Mouse (Mus musculus): Measurements from ENCODE around the gene Ppp2r5a.
"Not testable (repeated sequence)": the region's sequence is repeated elsewhere in the genome, so short reads cannot be mapped to it uniquely, and the experiment has no call there.

Ppp2r5a gene

GRCm38 (mm10) chr1:191403074-191403473 is at the start of gene Ppp2r5a:
Gene Ppp2r5a, minus strand, starts transcription at chr1:191403272.
- in situ Hi-C loops (cut with MboI; ENCODE audit: low sequenced_read_pairs), result no loop called here

- in situ Hi-C loops (cut with MboI; ENCODE audit: low sequenced_read_pairs), result no loop called here
These were observed 47.5 kb upstream of the Ppp2r5a start for GRCm38 (mm10) chr1:191450614-191451013.

DNA sequence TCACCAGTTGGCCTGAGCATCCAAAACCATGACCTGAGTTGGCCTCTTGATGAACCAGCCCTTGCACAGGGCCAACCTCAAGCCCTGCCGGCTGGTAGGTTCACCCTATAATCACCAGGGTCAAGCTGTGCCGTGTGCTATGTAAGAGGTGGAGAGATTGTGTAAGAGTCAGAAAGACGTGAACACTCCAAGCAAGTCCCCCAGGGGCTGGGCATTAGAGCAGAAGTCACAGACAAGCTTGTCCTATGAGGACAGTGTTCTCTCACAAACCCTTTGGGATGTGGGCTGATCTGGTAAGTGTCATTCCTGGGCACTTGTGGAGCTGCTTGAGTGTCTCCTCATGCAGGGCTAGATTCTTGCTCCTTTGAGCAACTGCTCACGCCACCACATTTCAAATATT is 46.5 kb upstream of the Ppp2r5a start:
- in situ Hi-C loops (cut with MboI; ENCODE audit: low sequenced_read_pairs), result no loop called here

DNA sequence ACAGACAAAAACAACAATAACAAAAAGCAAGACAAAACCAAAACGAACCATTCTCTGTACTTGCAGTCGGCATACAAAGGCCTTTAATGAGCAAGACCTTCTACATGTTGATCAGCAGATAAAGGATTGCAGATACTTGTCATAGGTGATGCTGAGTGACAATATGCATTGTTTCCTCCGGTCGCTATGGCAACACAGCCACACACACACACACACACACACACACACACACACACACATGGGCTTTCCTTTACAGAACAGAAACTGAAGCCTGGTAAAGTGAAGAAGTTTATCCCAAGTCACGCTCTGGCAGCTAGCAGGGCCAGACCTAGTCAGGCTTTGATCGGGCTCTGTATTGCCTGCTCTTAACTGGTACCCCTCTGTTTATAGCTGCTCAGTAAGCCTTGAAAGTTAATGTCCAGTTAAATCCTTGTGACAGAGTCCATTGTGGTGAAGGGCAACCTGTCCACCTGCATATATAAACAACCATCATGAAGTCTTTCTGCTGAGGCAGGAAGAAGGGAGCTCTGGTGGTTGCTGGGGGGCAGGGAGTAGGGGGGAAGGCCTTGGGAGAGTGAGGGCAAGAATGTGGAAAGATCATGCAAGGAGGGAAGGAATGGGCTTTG is 44.4 kb upstream of the Ppp2r5a start:
- in situ Hi-C loops (cut with MboI; ENCODE audit: low sequenced_read_pairs), result no loop called here

GRCm38 (mm10) chr1:191446307-191446706 is 43.2 kb upstream of the Ppp2r5a start:
- in situ Hi-C loops (cut with MboI; ENCODE audit: low sequenced_read_pairs), result no loop called here

- in situ Hi-C loops (cut with MboI; ENCODE audit: low sequenced_read_pairs), result no loop called here
These were observed 42.8 kb upstream of the Ppp2r5a start for GRCm38 (mm10) chr1:191445831-191446258.

GRCm38 (mm10) chr1:191445401-191445800 is 42.3 kb upstream of the Ppp2r5a start:
- in situ Hi-C loops (cut with MboI; ENCODE audit: low sequenced_read_pairs), result no loop called here

DNA sequence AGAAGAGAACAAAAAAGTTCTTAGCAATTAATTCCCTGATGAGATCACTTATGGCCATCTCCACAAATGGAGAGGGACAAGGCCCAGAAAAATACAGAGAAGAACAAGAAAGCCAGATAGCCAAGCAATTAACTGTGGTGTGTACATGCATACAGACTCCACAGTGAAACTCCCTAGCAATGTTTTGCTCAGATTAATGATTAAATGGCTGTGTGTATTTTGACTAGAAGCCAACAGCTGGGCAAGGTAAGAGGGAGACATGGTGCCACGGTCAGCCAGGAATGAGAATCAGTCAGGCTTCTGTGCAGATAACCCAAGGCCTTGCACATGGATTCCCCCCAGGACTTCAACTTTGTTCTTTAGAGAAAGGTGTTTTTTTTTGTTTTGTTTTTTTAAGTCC is 41.4 kb upstream of the Ppp2r5a start:
- in situ Hi-C loops (cut with MboI; ENCODE audit: low sequenced_read_pairs), result no loop called here

DNA sequence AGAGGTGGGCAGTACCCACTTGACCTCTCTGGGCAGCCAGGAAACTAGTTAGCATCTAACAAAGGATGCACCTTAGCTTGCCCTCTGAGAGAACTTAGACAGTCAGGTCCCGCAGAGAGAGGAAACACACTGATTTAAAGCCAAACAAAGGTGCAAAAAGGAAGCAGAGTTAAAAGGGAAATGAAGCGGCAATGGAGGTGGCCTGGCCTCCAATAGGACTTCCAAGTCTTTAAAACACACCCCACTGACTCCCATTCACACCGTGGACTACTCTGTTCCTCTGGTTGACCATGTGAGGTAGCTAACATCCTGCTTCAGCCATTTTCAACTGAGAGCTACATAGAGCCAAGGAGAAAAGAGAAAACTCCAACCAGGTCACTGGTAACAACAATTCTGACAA is 35.9 kb upstream of the Ppp2r5a start:
- in situ Hi-C loops (cut with MboI; ENCODE audit: low sequenced_read_pairs), result no loop called here

DNA sequence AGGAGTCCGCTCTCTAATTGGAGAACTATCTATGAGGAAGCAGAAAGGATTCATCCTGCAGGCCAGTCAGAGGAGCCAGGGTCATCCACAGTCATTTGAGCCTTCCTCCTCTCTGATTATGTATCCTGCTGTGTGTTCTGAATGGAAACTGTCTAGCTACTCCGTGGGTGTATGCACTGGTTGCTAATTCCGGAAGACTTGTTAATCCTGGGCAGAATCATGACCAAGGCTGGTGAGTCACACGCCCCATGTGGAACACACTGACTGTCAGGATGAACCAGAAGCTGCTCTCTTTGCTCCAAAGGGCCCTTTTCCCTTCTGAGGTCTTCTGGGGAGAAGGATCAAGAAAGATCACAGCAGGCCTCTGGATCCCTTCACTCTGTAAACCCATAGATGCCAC is 35.5 kb upstream of the Ppp2r5a start:
- in situ Hi-C loops (cut with MboI; ENCODE audit: low sequenced_read_pairs), result no loop called here

GRCm38 (mm10) chr1:191436647-191437046 is 33.6 kb upstream of the Ppp2r5a start:
- in situ Hi-C loops (cut with MboI; ENCODE audit: low sequenced_read_pairs), result no loop called here

GRCm38 (mm10) chr1:191435359-191435758 is 32.3 kb upstream of the Ppp2r5a start:
- in situ Hi-C loops (cut with MboI; ENCODE audit: low sequenced_read_pairs), result no loop called here

DNA sequence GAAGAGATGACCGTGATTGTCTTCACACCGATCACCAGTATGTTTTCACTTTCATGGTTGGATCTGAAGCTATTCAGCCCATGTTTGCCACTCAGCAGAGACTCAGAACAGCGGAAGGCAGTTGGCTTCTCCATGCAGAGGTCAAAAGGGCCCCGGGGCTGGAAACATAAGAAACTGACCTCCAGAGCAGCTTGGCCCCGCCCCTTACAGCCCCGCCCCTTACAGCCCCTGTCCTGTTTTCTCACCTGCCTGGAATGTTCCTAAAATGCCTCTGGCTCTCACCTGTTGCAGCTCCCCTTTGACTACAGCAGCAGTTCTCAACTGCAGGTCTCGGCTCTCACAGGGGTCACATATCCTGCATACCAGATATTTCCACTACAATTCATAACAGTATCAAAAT is 29.5 kb upstream of the Ppp2r5a start:
- in situ Hi-C loops (cut with MboI; ENCODE audit: low sequenced_read_pairs), result no loop called here

DNA sequence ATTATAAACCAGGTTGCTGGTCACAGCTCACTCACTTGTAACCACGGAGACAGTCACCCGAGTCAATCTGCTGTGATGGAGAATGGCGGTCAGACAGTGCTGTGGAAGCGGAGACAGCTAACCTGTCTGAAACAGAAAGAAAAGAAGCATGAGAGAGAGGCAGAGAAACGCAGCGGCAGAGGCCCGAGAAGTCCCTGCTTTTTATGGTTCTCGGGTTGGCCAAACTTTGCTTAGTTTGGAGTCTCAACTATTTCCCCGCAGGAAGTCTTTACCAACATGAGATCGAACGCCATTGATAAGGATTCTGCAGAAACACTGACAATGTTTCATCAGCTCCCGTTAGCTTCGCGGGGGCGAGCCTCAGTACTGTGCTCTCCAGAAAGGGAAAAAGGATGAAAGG is 29.0 kb upstream of the Ppp2r5a start:
- in situ Hi-C loops (cut with MboI; ENCODE audit: low sequenced_read_pairs), result no loop called here

DNA sequence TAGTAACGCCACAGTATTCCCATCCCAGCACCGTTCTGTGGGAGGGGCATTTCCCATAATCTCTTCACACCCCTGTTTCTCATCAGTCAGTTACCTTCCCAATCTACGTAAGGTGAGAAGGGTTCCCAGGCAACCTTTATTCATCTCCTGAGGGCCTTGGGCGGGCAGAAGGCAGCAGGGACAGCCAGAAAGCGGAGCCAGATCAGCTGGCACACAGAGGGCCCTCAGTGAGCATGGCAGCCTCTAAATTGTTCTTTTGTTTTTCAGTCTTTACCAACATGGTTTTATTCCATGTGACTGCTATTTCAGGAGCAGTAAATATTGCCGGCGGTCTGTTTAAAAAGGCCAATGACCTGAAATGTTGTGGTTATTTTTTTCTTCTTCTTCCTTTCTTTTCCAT is 27.0 kb upstream of the Ppp2r5a start:
- in situ Hi-C loops (cut with MboI; ENCODE audit: low sequenced_read_pairs), result no loop called here

DNA sequence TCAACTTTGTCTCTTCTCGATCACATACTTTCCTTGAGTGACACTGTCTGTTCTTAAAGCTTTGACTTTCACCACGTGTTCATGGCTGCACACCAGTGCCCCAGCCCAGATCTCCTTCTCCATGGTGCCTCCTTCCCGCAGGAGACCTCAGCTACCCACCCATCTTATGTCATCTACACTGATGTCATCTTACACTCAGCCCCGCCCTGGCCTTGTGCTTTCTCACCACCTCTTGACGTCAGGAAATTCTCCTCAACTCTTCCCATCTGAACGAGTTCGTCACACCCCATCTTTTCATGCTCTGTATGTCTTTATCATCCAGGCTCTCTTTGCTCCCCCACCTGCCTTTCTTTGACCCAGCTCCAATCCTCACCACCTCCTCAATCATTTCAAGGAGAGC is 22.8 kb upstream of the Ppp2r5a start:
- in situ Hi-C loops (cut with MboI; ENCODE audit: low sequenced_read_pairs), result no loop called here

- in situ Hi-C loops (cut with MboI; ENCODE audit: low sequenced_read_pairs), result no loop called here
These were observed 20.1 kb upstream of the Ppp2r5a start for GRCm38 (mm10) chr1:191423201-191423600.

DNA sequence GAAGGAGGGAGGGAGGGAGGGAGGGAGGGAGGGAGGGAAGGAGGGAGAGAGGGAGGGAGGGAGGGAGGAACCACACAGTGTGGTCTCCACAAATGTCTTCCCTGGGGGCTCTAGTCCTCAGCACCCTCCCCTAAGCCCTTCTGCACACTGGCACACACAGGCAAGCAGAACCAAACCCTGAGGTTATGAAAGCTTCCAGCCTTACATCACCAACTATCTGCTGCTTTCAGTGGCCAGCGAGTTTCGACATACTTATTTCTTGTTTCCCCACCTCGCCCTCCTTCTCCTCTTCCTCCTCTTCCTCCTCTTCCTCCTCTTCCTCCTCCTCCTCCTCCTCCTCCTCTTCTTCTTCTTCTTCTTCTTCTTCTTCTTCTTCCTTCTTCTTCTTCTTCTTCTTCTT is 19.6 kb upstream of the Ppp2r5a start:
- in situ Hi-C loops (cut with MboI; ENCODE audit: low sequenced_read_pairs), result not testable (repeated sequence)

DNA sequence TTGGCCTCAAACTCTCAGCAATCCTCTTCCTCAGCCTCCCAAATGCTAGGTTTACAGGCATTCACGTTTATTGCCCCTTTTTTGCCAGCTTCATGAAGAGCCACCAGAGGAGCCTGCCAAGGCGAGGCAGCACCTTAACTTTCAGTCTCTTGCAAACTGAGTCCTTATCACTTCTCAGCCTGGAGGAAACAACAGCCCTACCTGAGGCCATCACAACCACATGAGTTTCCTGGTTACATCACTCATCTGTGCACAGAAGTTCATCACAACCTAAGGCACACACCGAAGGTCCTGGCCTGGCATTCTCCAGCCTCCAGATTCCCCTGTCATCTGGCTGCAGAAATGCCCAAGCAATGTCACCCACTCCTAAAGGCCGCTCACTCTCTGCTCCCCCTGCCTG is 19.1 kb upstream of the Ppp2r5a start:
- in situ Hi-C loops (cut with MboI; ENCODE audit: low sequenced_read_pairs), result no loop called here

DNA sequence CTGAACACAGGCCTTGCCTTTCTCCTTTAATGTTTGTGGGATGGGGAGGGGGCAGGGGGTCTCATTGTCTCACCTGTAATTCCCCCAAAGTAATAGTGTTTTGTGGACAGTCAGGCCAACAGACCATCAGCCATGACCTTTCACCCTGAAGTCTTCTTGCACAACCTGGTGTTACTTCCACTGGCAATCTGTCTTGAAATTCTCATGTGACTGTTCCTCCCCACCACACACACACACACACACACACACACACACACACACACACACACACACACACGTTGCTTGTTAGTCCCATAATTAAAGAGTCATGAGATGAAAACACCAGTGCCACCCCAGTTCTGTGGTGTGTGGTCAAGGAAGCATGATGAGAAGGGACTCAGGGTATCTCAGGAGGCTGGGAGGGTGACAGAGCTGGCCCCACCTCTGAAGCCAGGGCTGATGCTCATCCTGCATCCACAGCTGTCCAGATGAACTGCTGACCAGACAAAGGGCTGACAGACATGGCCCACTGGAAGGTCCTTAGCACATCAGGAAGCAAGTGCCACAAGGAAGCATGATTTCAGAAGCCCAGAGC is 18.4 kb upstream of the Ppp2r5a start:
- in situ Hi-C loops (cut with MboI; ENCODE audit: low sequenced_read_pairs), result no loop called here

GRCm38 (mm10) chr1:191420930-191421404 is 17.9 kb upstream of the Ppp2r5a start:
- in situ Hi-C loops (cut with MboI; ENCODE audit: low sequenced_read_pairs), result no loop called here

DNA sequence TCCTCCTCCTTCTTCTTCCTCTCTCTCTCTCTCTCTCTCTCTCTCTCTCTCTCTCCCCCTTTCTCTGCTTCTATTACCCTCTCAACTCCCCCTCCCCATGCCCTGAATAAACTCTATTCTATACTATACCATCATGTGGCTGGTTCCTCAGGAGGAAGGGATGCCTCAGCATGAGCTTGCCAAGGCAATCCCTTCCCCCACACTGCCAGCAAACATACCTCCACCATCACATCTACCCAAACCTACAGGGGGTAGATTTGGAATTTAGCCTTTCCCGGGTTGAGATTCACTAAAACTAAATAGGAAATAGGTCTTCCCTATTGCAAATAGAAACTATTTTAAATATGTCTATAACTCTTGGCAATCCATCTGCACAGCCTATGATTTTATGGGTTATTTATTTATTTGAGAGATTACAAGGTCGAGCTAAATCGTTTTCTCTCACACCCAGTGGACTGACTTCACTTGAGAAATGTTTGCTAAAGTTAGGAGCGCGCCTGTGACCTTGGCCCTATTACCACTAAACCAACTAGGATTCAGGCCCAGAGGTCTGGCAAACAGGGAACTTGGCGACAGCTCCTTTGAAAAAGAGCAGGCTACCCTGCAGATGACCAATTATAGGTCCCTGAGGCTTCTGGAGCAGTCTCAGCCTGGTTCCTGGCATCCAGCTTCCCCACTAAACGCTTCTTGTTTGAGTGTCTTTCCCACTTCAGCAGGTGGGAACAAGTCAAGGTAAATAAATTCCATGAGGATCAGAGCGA is 17.1 kb upstream of the Ppp2r5a start:
- in situ Hi-C loops (cut with MboI; ENCODE audit: low sequenced_read_pairs), result no loop called here

Measured in CH12F3 (cell line).